Mouse (Mus musculus) lung, embryonic 14.5 days (tissue): ENCODE data around the gene Kpna1. TPM values are rescaled to one million over a fixed set of nuclear protein-coding genes. Genes with fewer than 3 reads are reported as not detected.

Source experiments
- ATAC-seq: fragments of 200-750 bp; cut with Nextera tagmentation; 2 replicates; pipeline ENCODE4 v1.8.0; 2017; ENCODE audit warnings: mild to moderate bottlenecking, moderate TSS enrichment, moderate library complexity; ENCODE audit not compliant: insufficient read depth
- DNase-seq: peaks from one replicate; pipeline ENCODE4 v3.0.0-alpha.2; 2015
- H3K27ac ChIP-seq: fragments of 300-500 bp; sonication (generic); 2 replicates; pipeline ENCODE4 v1.5.1; 2014; ENCODE audit warnings: low read depth, mild to moderate bottlenecking, moderate library complexity
- H3K27me3 ChIP-seq: fragments of 300-500 bp; sonication (generic); 2 replicates; pipeline ENCODE4 v1.6.1; 2014; ENCODE audit warnings: low read length, control low read depth; ENCODE audit not compliant: insufficient read depth
- H3K36me3 ChIP-seq: fragments of 300-500 bp; sonication (generic); 2 replicates; pipeline ENCODE4 v1.6.1; 2014; ENCODE audit warnings: control low read depth; ENCODE audit not compliant: insufficient read depth
- H3K4me1 ChIP-seq: fragments of 300-500 bp; sonication (generic); 2 replicates; pipeline ENCODE4 v1.6.1; 2014; ENCODE audit warnings: antibody characterized with exemption, control low read depth; ENCODE audit not compliant: insufficient read depth
- H3K4me2 ChIP-seq: fragments of 300-500 bp; sonication (generic); 2 replicates; pipeline ENCODE4 v1.6.1; 2014; ENCODE audit warnings: mild to moderate bottlenecking
- H3K4me3 ChIP-seq: fragments of 300-500 bp; sonication (generic); 2 replicates; pipeline ENCODE4 v1.5.1; 2014; ENCODE audit warnings: low read depth, low read length
- H3K9ac ChIP-seq: fragments of 300-500 bp; sonication (generic); 2 replicates; pipeline ENCODE4 v1.6.1; 2014
- H3K9me3 ChIP-seq: fragments of 300-500 bp; sonication (generic); 2 replicates; pipeline ENCODE4 v1.6.1; 2016; ENCODE audit warnings: low read depth, low read length, control low read depth
- CTCF ChIP-seq: IDR thresholded peaks from 2 replicates; pipeline ENCODE4 v1.5.1; 2016; ENCODE audit warnings: antibody characterized with exemption, low read depth
- WGBS: fragments of 180-500 bp; shearing (Covaris S2); extraction: QIAGEN DNeasy Blood & Tissue Kit; methylation state at CpG from one replicate; pipeline ENCODE4 v1.1.7; 2014; 5-methylcytosine and 5-hydroxymethylcytosine counted together
- polyA plus RNA-seq: library from polyadenylated mRNA; unstranded; fragments of >200 nt; fragmentation: Nextera tagmentation; extraction: Ambion mirVana; gene quantifications from 2 replicates; pipeline ENCODE4 v1.2.1, GENCODE M21; 2014

Kpna1 gene
- polyA plus RNA-seq, 1 experiment from 2014 or later = 39.1 TPM

- ATAC-seq = no peak
- H3K36me3 ChIP-seq = 0 out of 2 replicates have a peak, but pooled peaks cover 6% of the 10 kb centered on the region
- 94% methylated on average over 3 of the region's 3 CpGs for WGBS
These were observed 96.2 kb downstream of the Kpna1 start for GRCm38 (mm10) chr16:36074772-36075171.

GRCm38 (mm10) chr16:36079916-36080315, 101.4 kb downstream of the Kpna1 start:
- Histone ChIP-seq H3K4me2 (no peak overlapping the region), H3K4me1 (no peaks in the 10 kb centered on the region), H3K9ac (no peak overlapping the region), H3K27ac (no peak overlapping the region), H3K9me3 (no peaks in the 10 kb centered on the region), H3K27me3 (no peaks in the 10 kb centered on the region), H3K4me3 (no peak overlapping the region), H3K36me3 (peaks cover 22% of the 10 kb centered on the region; the same call in 1 of the 2 replicates)
- ATAC-seq (no peak), DNase-seq (no peak)
- no peak for TF ChIP-seq CTCF
- 90% methylated on average over 3 of the region's 3 CpGs for WGBS

More at GRCm38 (mm10) chr16:36074772-36075171, 96.2 kb downstream of the Kpna1 start:
- no peak for DNase-seq
- Histone ChIP-seq H3K4me1 (0 out of 2 replicates have a peak, but pooled peaks cover 2% of the 10 kb centered on the region), H3K9me3 (no peaks in the 10 kb centered on the region), H3K27me3 (no peaks in the 10 kb centered on the region), H3K4me3 (no peak overlapping the region), H3K4me2 (no peak overlapping the region), H3K27ac (no peak overlapping the region), H3K9ac (no peak overlapping the region)
- no peak for TF ChIP-seq CTCF

Other genes with a start within 250 kb of the Kpna1 start
- gene Dirc2, start 209.4 kb upstream of the Kpna1 start, polyA plus RNA-seq = 16.0 and 16.5 TPM in 2 replicates
- gene Hspbap1, start 208.4 kb upstream of the Kpna1 start, polyA plus RNA-seq = 16.0 and 16.4 TPM in 2 replicates
- 0.58 and 0.74 TPM in 2 replicates for gene Parp14, start 107.2 kb upstream of the Kpna1 start, polyA plus RNA-seq
- gene Parp9, start 40.3 kb upstream of the Kpna1 start, polyA plus RNA-seq = 4.7 and 5.2 TPM in 2 replicates
- 4.9 and 5.6 TPM in 2 replicates for gene Dtx3l, start 39.6 kb upstream of the Kpna1 start, polyA plus RNA-seq
- 9.9 and 11.0 TPM in 2 replicates for gene Wdr5b, start 62.4 kb downstream of the Kpna1 start, polyA plus RNA-seq
- gene Fam162a, start 92.8 kb downstream of the Kpna1 start, polyA plus RNA-seq = 338 and 352 TPM in 2 replicates
- 78.6 and 80.6 TPM in 2 replicates for gene Ccdc58, start 92.9 kb downstream of the Kpna1 start, polyA plus RNA-seq
- not detected in 2 replicates for gene Csta1, start 152.5 kb downstream of the Kpna1 start, polyA plus RNA-seq
- not detected in 2 replicates for gene Stfa2l1, start 178.1 kb downstream of the Kpna1 start, polyA plus RNA-seq
- 0.70 and 2.7 TPM in 2 replicates for gene Gm5483, start 205.5 kb downstream of the Kpna1 start, polyA plus RNA-seq
- gene Gm5416, start 231.7 kb downstream of the Kpna1 start, polyA plus RNA-seq = not detected in 2 replicates
- gene 2010005H15Rik, start 242.7 kb downstream of the Kpna1 start, polyA plus RNA-seq = 0.34 TPM in 1 of 2 replicates, not detected in the other